Mouse (Mus musculus): ENCODE data around the gene Serpind1. TPM values are rescaled to one million over a fixed set of nuclear protein-coding genes. Genes with fewer than 3 reads are reported as not detected.

The Serpind1 gene
- total and polyA plus RNA-seq, 3 experiments: 0.12 to 1.6 (median 1.2) TPM

- H3K27me3 ChIP-seq (ENCODE audit: control insufficient read depth, insufficient read depth, low read length): no peaks in the 10 kb centered on the region
- intact Hi-C loops (cut with DNase I): no loop called here
- H3K36me3 ChIP-seq (ENCODE audit: control insufficient read depth, insufficient read depth, low read length): peaks cover 4% of the 10 kb centered on the region; the same call in 1 of the 2 replicates
- H3K27ac ChIP-seq: no peak overlapping the region
- H3K4me1 ChIP-seq (ENCODE audit: control insufficient read depth, insufficient read depth, low read length): no peaks in the 10 kb centered on the region
- DNase-seq: no peak
- H3K4me3 ChIP-seq: no peak overlapping the region
- TF ChIP-seq CTCF (IDR thresholded peaks at IDR 0.05) (no peak), EP300 (IDR thresholded peaks at IDR 0.05; ENCODE audit: insufficient read depth, low read depth, low read length) (no peak)
- H3K9ac ChIP-seq (ENCODE audit: low read depth, low read length): no peak overlapping the region
- no peaks in the 10 kb centered on the region for H3K79me2 ChIP-seq (replicated peaks; ENCODE audit: control insufficient read depth, insufficient read depth, low read length)
- 76% methylated on average over 5 of the region's 5 CpGs for WGBS
Measured at GRCm38 (mm10) chr16:17303521-17304245, 27.5 kb upstream of the Serpind1 start.

- no peaks in the 10 kb centered on the region for H3K4me1 ChIP-seq (ENCODE audit: control insufficient read depth, insufficient read depth, low read length)
- no peaks in the 10 kb centered on the region for H3K79me2 ChIP-seq (replicated peaks; ENCODE audit: control insufficient read depth, insufficient read depth, low read length)
- H3K27ac ChIP-seq: no peak overlapping the region
- no peak overlapping the region for H3K9ac ChIP-seq (ENCODE audit: low read depth, low read length)
- TF ChIP-seq POLR2A (IDR thresholded peaks at IDR 0.05; ENCODE audit: insufficient read depth, low read depth, low read length): no peak
- TF ChIP-seq EP300 (IDR thresholded peaks at IDR 0.05; ENCODE audit: insufficient read depth, low read depth, low read length): no peak
- TF ChIP-seq CTCF (IDR thresholded peaks at IDR 0.05): no peak
- no peaks in the 10 kb centered on the region for H3K36me3 ChIP-seq (ENCODE audit: control insufficient read depth, insufficient read depth, low read length)
- intact Hi-C loops (cut with DNase I): no loop called here
- H3K4me3 ChIP-seq: no peak overlapping the region
- DNase-seq: no peak
- no peaks in the 10 kb centered on the region for H3K27me3 ChIP-seq (ENCODE audit: control insufficient read depth, insufficient read depth, low read length)
- WGBS: 86% methylated on average over 5 of the region's 5 CpGs
Measured at GRCm38 (mm10) chr16:17307461-17307860, 23.7 kb upstream of the Serpind1 start.

GRCm38 (mm10) chr16:17309036-17309435 is 22.1 kb upstream of the Serpind1 start:
- 93% methylated on average over 10 of the region's 10 CpGs for WGBS
- TF ChIP-seq CTCF (IDR thresholded peaks at IDR 0.05) (no peak), POLR2A (IDR thresholded peaks at IDR 0.05; ENCODE audit: insufficient read depth, low read depth, low read length) (no peak), EP300 (IDR thresholded peaks at IDR 0.05; ENCODE audit: insufficient read depth, low read depth, low read length) (no peak)
- Histone ChIP-seq H3K27me3 (ENCODE audit: control insufficient read depth, insufficient read depth, low read length) (no peaks in the 10 kb centered on the region), H3K4me1 (ENCODE audit: control insufficient read depth, insufficient read depth, low read length) (no peaks in the 10 kb centered on the region), H3K36me3 (ENCODE audit: control insufficient read depth, insufficient read depth, low read length) (no peaks in the 10 kb centered on the region), H3K4me3 (no peak overlapping the region), H3K9ac (ENCODE audit: low read depth, low read length) (no peak overlapping the region), H3K27ac (no peak overlapping the region), H3K79me2 (replicated peaks; ENCODE audit: control insufficient read depth, insufficient read depth, low read length) (no peaks in the 10 kb centered on the region)
- DNase-seq: no peak
- intact Hi-C loops (cut with DNase I): no loop called here

- Histone ChIP-seq H3K4me3 (no peak overlapping the region), H3K36me3 (ENCODE audit: control insufficient read depth, insufficient read depth, low read length) (no peaks in the 10 kb centered on the region), H3K79me2 (replicated peaks; ENCODE audit: control insufficient read depth, insufficient read depth, low read length) (no peaks in the 10 kb centered on the region), H3K27ac (no peak overlapping the region), H3K4me1 (ENCODE audit: control insufficient read depth, insufficient read depth, low read length) (no peaks in the 10 kb centered on the region), H3K27me3 (ENCODE audit: control insufficient read depth, insufficient read depth, low read length) (no peaks in the 10 kb centered on the region), H3K9ac (ENCODE audit: low read depth, low read length) (no peak overlapping the region)
- 96% methylated on average over 5 of the region's 5 CpGs for WGBS
- TF ChIP-seq CTCF (IDR thresholded peaks at IDR 0.05) (no peak), EP300 (IDR thresholded peaks at IDR 0.05; ENCODE audit: insufficient read depth, low read depth, low read length) (no peak), POLR2A (IDR thresholded peaks at IDR 0.05; ENCODE audit: insufficient read depth, low read depth, low read length) (no peak)
- intact Hi-C loops (cut with DNase I): no loop called here
- no peak for DNase-seq
Measured at GRCm38 (mm10) chr16:17312531-17312930, 18.6 kb upstream of the Serpind1 start.

GRCm38 (mm10) chr16:17316554-17316953 is 14.6 kb upstream of the Serpind1 start:
- Histone ChIP-seq H3K36me3 (ENCODE audit: control insufficient read depth, insufficient read depth, low read length) (no peaks in the 10 kb centered on the region), H3K27ac (no peak overlapping the region)

GRCm38 (mm10) chr16:17321481-17321880 is 9.7 kb upstream of the Serpind1 start:
- H3K27me3 ChIP-seq (ENCODE audit: control insufficient read depth, insufficient read depth, low read length): no peaks in the 10 kb centered on the region
- no peak overlapping the region for H3K9ac ChIP-seq (ENCODE audit: low read depth, low read length)
- H3K4me1 ChIP-seq (ENCODE audit: control insufficient read depth, insufficient read depth, low read length): no peaks in the 10 kb centered on the region
- no peak overlapping the region for H3K27ac ChIP-seq
- no peak for DNase-seq
- H3K36me3 ChIP-seq (ENCODE audit: control insufficient read depth, insufficient read depth, low read length): no peaks in the 10 kb centered on the region
- WGBS: 33% methylated on average over 5 of the region's 5 CpGs
- no peaks in the 10 kb centered on the region for H3K79me2 ChIP-seq (replicated peaks; ENCODE audit: control insufficient read depth, insufficient read depth, low read length)
- intact Hi-C loops (cut with DNase I): no loop called here
- TF ChIP-seq CTCF (IDR thresholded peaks at IDR 0.05): no peak
- TF ChIP-seq POLR2A (IDR thresholded peaks at IDR 0.05; ENCODE audit: insufficient read depth, low read depth, low read length): no peak
- TF ChIP-seq EP300 (IDR thresholded peaks at IDR 0.05; ENCODE audit: insufficient read depth, low read depth, low read length): no peak
- H3K4me3 ChIP-seq: no peak overlapping the region

More at GRCm38 (mm10) chr16:17316554-17316953, 14.6 kb upstream of the Serpind1 start:
- H3K79me2 ChIP-seq (replicated peaks; ENCODE audit: control insufficient read depth, insufficient read depth, low read length): no peaks in the 10 kb centered on the region
- no peak for DNase-seq
- no peaks in the 10 kb centered on the region for H3K27me3 ChIP-seq (ENCODE audit: control insufficient read depth, insufficient read depth, low read length)
- intact Hi-C loops (cut with DNase I): no loop called here
- H3K4me3 ChIP-seq: no peak overlapping the region
- 89% methylated on average over 7 of the region's 7 CpGs for WGBS
- no peak for TF ChIP-seq EP300 (IDR thresholded peaks at IDR 0.05; ENCODE audit: insufficient read depth, low read depth, low read length)
- TF ChIP-seq CTCF (IDR thresholded peaks at IDR 0.05): no peak
- no peak for TF ChIP-seq POLR2A (IDR thresholded peaks at IDR 0.05; ENCODE audit: insufficient read depth, low read depth, low read length)
- H3K4me1 ChIP-seq (ENCODE audit: control insufficient read depth, insufficient read depth, low read length): no peaks in the 10 kb centered on the region
- no peak overlapping the region for H3K9ac ChIP-seq (ENCODE audit: low read depth, low read length)
